8 mouse cellular contexts compared by ENCODE assay signal in the genomic region with DNA sequence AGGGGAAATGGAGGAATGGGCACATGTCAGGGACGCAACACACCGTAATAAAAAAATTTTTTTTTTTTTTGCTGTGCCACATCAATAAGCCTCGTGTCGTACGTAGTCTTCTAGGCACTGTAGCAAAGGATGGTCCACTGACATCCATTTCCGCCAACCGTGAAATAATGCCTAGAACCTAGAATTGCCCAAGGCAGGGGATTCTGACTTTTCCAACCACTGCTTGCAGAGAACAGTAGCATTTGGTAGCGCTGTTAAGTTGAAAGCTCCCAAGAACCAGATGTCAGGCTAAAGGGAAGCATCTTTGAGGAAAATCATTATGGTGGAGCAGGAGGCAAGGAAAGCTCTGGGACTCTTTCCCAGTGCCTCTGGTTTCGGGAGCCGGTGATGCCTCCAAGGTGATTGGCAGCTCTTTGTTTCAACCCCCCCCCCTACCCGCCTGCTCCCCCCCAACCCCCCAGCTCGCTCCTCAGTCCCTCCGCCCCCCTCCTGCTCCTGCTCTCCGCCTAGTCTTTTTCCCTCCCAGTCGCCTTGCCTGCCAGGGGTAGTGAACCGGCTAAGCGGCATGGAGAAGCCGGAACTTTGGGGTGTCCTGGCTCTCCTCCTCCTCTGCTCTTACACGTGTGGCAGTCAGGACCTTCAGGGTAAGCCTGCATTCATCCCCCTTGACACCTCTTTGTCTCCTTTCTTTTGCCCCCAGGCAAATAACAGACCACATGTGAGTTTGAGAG. TPM values are rescaled to one million over a fixed set of nuclear protein-coding genes. Genes with fewer than 3 reads are reported as not detected.
A peak's percentile ranks its signal among the peaks of the same experiment; 100 is the strongest.
DNase-seq lines count a peak whose midpoint lies in the region; ATAC-seq and TF ChIP-seq lines count a peak whose summit lies in the region.

A gene (plus strand): TSS at position 500 of the 731 bp plus-strand sequence.

- TF ChIP-seq CTCF in bone marrow, adult 2 months (IDR thresholded peaks at IDR 0.05; ENCODE audit: control insufficient read depth, insufficient read depth, low read length): no peak
- no peak for TF ChIP-seq CTCF in heart, adult 2 months (IDR thresholded peaks at IDR 0.05)

- no peak for TF ChIP-seq EP300 in heart, adult 2 months (IDR thresholded peaks at IDR 0.05; ENCODE audit: insufficient read depth, low read depth, low read length)

- 7% methylated on average over 19 of the region's 19 CpGs for WGBS in bone marrow, adult 2 months
- 3% methylated on average over 19 of the region's 19 CpGs for WGBS in heart, adult 2 months
- WGBS in midbrain, embryonic 12.5 days: under 1% methylated on average over 19 of the region's 19 CpGs

- peak in 1 of 2 experiments; percentile 36 for DNase-seq in layer of hippocampus, adult 18-20 months (ENCODE audit: low spot score in 2 of 2)
- DNase-seq in layer of hippocampus, adult 9-11 months: no peak
- peak; percentile 55 to 57 for DNase-seq in heart, adult 2 months
- DNase-seq in layer of hippocampus, postnatal 10 days (ENCODE audit: low spot score in 2 of 2): peak in 1 of 2 experiments; percentile 18
- DNase-seq in cerebellum, adult 11-12 months: no peak
- no peak for DNase-seq in thymus, postnatal 36 days

- ATAC-seq in midbrain, embryonic 12.5 days (ENCODE audit: low FRiP score, low read depth): 0 out of 2 replicates have a peak, but pooled peaks have one; percentile 4

- H3K27ac ChIP-seq in bone marrow, adult 2 months (ENCODE audit: control insufficient read depth, insufficient read depth, low read depth, low read length, poor library complexity): peak within 1 kb of the TSS; percentile 52
- H3K27ac ChIP-seq in heart, adult 2 months: peak within 1 kb of the TSS; percentile 88
- H3K27ac ChIP-seq in midbrain, embryonic 12.5 days (replicated peaks): peak within 1 kb of the TSS; percentile 98

- no peaks in the 10 kb centered on the region for H3K27me3 ChIP-seq in heart, adult 2 months (ENCODE audit: control insufficient read depth, insufficient read depth, low read length)
- H3K27me3 ChIP-seq in midbrain, embryonic 12.5 days: no peaks in the 10 kb centered on the region

- no peaks in the 10 kb centered on the region for H3K79me2 ChIP-seq in heart, adult 2 months (replicated peaks; ENCODE audit: control insufficient read depth, insufficient read depth, low read length)

- peak within 1 kb of the TSS; percentile 95 for H3K9ac ChIP-seq in heart, adult 2 months (ENCODE audit: low read depth, low read length)
- peak within 1 kb of the TSS; percentile 57 for H3K9ac ChIP-seq in midbrain, embryonic 12.5 days (replicated peaks)

- peak within 1 kb of the TSS; percentile 80 for H3K4me3 ChIP-seq in bone marrow, adult 2 months (replicated peaks; ENCODE audit: control insufficient read depth, low read depth, low read length)
- H3K4me3 ChIP-seq in heart, adult 2 months: peak within 1 kb of the TSS; percentile 88
- H3K4me3 ChIP-seq in midbrain, embryonic 12.5 days: peak within 1 kb of the TSS; percentile 83

- intact Hi-C loops in heart, adult 2 months (cut with DNase I): loop anchor here (2.0 to 10.0 kb wide), 4 partner anchors 18 to 270 kb away; a partner anchor contains a TSS

- H3K4me2 ChIP-seq in midbrain, embryonic 12.5 days (replicated peaks): peak within 1 kb of the TSS; percentile 77

- no peaks in the 10 kb centered on the region for H3K9me3 ChIP-seq in midbrain, embryonic 12.5 days

- no peaks in the 10 kb centered on the region for H3K36me3 ChIP-seq in heart, adult 2 months (ENCODE audit: control insufficient read depth, insufficient read depth, low read length)
- H3K36me3 ChIP-seq in midbrain, embryonic 12.5 days: peaks cover 24% of the 10 kb centered on the region

- TF ChIP-seq POLR2A in bone marrow, adult 2 months (IDR thresholded peaks at IDR 0.05; ENCODE audit: borderline replicate concordance, control insufficient read depth, low read depth, low read length): no peak
- TF ChIP-seq POLR2A in heart, adult 2 months (IDR thresholded peaks at IDR 0.05; ENCODE audit: insufficient read depth, low read depth, low read length): no peak

- peaks cover 2% of the 10 kb centered on the region; the same call in 1 of the 2 replicates for H3K4me1 ChIP-seq in bone marrow, adult 2 months (ENCODE audit: control insufficient read depth, insufficient read depth, low read length)
- H3K4me1 ChIP-seq in heart, adult 2 months (ENCODE audit: control insufficient read depth, insufficient read depth, low read length): peaks cover 5% of the 10 kb centered on the region
- peaks cover 51% of the 10 kb centered on the region for H3K4me1 ChIP-seq in midbrain, embryonic 12.5 days

RNA-seq across cellular contexts. Expression of the gene that starts here (rescaled TPM):
- total RNA-seq in layer of hippocampus, adult 18-20 months (2021): 10 to 100 TPM; 30.5 to 30.7 TPM
- polyA plus RNA-seq in bone marrow, adult 2 months (2011; ENCODE audit: insufficient read depth, insufficient read length, low replicate concordance, missing spikeins): 2.9 TPM in 1 of 2 replicates, not detected in the other
- total RNA-seq in heart, adult 2 months (2021): 1 to 10 TPM; 3.4 to 5.1 TPM
- polyA plus RNA-seq in heart, adult 2 months (2012; rRNA removed): 15.8 and 24.3 TPM in 2 replicates
- total RNA-seq in layer of hippocampus, postnatal 10 days (2021): 10 to 100 TPM; 45.2 to 48.4 TPM
- polyA plus RNA-seq in midbrain, embryonic 12.5 days (2016; fragmentation: Nextera tagmentation; extraction: Ambion mirVana): 105 and 107 TPM in 2 replicates

Comparison
In these comparisons a context has a peak if more than half of its experiments do, and no peak if none do; other contexts are left out.
1. RNA of the gene that starts here (total RNA-seq): 45.2 to 48.4 TPM in layer of hippocampus, postnatal 10 days and 30.5 to 30.7 TPM in layer of hippocampus, adult 18-20 months; 3.4 to 5.1 TPM in heart, adult 2 months; every median in the first group is over 4 times any median in the second.
2. DNase-seq: peak in heart, adult 2 months (2 of 2); none in layer of hippocampus, adult 9-11 months (single experiment), cerebellum, adult 11-12 months (single experiment) and thymus, postnatal 36 days (0 of 2).
3. Peak in every context shown above with its lines, with median percentiles within 50 percentile points of each other: H3K27ac ChIP-seq and H3K4me3 ChIP-seq.